Mouse (Mus musculus): ENCODE results near the gene Fnbp1l.

The Fnbp1l gene

DNA sequence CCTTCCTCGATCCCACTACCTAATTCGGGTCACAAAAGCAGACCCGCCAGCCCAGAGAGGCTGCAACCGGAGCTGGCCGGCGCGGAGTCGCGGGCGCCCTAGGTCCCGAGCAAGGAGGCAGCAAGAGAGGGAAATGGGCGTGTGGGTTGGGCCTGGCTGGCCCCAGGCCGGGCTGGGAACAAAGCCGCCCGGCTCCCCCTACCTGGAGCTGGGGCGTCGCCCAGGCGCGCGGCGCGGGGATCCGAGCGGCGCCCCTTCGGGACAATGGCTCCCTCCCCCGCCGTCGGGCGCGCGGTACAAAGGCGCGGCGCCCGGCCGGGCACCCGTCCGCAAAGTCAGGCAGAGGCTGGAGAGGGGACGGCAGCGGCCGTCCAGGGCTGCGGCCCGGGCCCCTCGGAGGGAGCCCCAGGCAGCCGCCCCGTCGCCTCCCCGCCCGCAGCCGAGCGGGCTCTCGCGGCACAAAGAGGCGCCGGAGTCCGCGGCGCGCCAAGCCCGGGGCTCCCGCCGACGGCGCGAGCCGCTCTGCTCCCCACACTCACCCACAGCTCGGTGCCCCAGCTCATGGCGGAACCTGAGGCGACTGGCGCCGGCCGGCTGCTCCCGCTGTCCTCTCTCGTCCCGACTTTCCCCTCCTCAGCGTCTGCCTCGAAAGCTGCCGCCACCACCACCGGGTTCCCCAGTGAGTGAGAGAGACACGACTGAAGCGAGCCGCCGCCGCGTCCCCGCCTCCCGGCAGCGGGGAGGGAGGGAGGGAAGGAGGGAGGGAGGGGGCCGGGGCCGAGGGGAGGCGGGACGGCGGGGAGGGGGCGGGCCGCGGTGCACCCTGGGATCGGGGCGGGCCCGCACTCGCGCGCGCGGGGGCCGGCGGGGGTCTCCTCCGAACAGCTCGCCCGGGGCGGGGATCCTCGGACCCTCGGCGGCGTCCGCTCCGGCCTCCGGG, at the start of gene Fnbp1l:
Gene Fnbp1l, minus strand, starts transcription at position 725 of the 940 bp plus-strand sequence.
- DNase-seq (ENCODE audit: low read depth), result peak; percentile 85

DNA sequence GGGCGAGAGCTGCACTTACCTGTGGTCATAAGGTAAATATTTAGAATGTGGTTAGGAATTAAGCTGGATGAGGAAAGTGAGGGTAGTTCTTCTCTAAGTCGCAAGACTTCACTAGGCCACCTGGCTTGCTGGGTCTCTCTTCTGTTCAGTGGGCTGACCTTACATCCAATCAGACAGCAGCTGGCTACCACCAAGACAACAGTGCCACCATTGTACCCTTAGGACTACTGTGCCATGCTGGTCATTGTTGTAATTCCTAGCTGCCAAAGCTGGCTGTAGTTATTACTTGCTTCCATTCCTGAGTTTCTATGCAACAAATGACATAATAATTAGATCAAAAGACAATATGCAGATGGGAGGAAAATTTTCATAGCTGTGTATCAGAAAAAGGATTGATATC, 41.3 kb upstream of the Fnbp1l start:
- no peak for DNase-seq (ENCODE audit: low read depth)

DNA sequence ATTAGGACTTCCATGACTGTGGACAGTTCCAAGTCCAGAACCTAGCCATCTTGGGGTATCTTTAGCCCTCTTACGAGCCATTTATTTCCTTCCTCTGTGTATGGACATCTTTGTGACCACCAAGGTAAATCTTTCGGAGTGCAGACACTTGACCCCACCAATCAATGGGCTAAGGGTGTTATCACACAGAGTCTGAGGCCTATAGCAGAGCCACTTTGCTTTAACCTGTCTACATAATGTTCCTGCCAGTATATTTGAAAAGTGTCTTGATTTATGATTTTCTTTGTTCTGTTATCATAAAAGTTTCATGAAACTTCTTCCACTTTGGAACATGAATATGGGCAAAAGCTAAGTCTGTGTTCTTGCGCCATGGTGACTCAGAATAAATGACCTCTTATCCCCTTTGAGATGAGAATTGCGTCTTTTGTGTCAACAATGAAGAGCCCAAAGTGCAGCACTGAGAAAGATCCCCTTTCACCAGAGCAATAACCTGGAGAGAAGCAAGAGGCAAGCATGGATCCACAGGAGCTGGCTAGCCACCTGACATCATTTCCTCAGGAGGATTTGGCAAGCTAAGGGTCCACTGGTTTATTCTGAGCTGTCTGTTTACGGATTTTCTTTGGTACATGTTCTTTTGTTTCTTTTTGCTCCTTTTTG, 39.9 kb upstream of the Fnbp1l start:
- DNase-seq (ENCODE audit: low read depth), result no peak

DNA sequence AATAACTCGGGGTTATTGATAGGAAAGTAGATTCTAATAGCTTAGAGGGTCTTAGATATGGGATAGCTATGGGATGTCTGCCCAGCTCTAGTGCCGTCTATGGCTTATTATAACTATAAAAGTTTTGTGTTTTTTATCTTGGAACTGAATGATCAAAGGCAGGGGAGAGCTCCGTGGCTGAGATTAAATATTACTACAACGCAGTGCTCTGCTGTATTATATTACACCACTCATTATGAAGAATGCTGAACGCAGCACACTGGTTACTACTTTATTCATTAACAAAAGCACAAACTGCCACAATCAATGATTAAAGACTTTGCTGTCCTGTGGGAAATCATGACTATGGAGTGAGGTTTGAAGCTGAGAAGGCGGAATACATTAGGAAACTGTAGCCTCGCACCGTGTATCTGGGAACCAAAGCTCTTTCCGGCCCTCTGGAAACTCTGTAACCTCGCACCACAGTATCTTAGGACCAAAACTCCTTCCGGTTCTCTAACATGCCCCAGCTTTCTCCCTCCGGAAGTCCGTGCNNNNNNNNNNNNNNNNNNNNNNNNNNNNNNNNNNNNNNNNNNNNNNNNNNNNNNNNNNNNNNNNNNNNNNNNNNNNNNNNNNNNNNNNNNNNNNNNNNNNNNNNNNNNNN, 27.8 kb upstream of the Fnbp1l start:
- no peak for DNase-seq (ENCODE audit: low read depth)

DNA sequence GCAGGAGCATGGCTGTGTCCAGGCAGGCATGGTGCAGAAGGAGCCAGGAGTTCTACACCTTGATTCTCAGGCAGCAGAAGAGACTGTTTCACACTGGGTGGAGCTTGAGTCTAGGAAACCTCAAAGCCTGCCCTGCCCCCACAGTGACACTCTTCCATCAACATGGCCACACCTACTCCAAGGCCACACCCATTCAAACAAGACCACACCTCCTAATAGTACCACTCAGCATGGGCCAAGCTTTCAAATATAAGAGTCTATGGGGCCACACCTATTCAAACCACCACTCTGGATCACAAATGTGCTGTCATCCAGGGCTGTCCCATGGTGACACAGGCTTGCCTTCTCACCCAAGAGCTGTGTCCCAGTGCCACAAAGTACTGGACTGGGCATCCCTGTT, 20.8 kb upstream of the Fnbp1l start:
- no peak for DNase-seq (ENCODE audit: low read depth)

DNA sequence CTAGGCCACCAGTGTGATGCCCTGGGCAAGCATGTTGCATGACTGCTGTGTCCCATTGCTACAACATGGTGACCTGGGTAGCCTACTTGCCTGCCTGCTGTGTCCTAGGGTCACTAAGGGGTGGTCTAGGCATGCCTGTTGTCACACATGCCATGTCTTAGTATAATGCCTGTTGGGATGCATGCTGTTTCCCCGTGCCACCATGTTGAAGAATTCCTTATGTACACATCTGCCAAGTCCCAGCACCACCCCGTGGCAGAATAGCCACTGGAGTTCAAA, 19.6 kb upstream of the Fnbp1l start:
- DNase-seq (ENCODE audit: low read depth), result no peak

DNA sequence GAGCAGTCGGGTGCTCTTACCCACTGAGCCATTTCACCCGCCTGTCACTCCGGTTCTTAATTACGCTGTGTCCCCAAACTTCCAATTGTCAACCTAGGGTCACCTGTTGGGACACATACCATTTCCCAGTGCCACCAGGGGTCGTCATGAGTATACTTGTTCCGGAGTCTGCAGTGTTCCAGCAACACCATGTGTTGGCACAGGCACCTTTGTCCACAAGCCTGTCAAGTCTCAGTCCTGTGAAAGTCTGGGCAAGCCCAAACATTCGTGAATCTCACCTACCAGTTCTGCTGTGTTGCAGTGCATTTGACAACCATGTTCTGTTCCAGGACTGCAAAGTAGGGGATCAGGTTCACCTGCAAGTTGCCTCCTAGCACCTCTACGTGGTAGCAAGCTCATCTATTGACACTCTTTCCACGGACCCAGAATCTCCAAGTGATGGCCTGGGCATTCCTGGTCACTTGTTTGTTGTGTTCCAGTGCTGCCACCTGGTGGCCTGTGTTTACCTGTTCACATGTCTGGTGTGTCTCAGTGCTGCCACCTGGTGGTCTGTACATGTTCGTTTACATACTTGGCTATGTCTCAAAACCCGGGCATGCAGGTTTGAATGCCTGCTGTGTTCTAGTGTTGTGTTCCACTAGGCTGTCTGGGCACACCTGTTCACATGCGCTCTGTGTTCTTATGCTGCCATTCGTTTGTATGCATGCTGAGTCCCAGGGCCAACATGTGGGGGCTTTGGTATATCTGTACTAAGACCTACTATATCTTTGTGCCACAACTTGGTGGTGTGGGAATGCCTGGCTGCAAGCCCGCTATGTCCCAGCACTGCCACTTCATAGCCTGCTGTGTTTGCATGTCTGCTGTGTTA, 19.0 kb upstream of the Fnbp1l start:
- DNase-seq (ENCODE audit: low read depth), result peak; percentile 100

DNA sequence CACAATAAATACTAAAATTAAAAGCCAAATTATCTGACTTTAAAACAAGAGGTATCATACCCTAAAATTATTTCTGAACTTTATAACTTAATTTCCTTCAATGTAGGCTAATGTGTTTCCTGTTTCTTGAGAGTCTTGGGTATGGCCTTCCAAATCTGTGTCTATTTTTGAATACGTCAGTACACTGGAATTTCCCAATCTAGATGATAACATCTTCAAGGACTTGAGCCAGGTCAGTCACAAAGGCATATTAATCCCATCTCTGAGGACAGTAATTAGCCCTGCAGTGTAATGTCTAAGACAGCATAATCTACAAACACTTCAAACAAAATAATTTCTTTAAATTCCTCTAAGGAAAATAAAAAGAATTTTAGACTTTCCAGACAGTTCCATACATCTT, 17.8 kb upstream of the Fnbp1l start:
- no peak for DNase-seq (ENCODE audit: low read depth)

DNA sequence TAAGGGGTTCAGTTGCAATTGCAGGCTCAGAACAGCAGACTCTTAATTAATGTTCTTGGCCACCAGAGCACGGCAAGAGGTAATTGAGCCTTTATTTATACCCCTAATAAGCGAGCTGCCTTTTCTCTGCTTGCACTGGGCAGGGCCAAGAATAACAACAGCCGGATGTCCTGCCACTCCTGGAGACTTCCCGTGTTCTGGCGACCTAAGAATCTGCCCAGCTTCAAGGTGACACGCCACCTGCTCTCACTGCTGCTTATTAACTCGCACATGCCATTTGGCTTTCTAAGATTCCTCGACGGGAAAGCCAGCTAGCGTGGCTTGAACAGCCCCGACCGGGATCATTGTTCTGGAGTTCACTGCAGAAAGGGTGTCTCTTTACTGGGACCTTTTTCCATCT, 15.7 kb upstream of the Fnbp1l start:
- DNase-seq (ENCODE audit: low read depth), result no peak

DNA sequence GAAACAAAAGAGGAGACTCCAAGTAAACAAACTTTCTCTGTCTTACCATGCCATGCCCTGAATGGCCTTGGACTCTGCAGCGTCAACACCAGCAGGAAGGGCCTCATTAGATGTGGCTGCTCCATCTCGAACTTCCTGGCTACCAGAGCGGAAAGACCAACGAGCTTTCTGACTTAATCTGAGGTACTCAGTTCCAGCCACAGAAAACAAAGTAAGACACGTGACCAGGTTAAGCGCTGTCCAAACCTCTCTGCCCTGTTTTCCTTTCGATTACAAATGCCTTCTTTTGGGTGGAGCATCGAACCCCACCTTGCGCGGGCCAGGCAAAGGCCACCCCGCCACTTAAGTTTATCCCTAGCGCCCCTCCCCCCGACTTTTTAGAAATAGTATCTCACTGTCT, 10.1 kb upstream of the Fnbp1l start:
- DNase-seq (ENCODE audit: low read depth), result no peak

DNA sequence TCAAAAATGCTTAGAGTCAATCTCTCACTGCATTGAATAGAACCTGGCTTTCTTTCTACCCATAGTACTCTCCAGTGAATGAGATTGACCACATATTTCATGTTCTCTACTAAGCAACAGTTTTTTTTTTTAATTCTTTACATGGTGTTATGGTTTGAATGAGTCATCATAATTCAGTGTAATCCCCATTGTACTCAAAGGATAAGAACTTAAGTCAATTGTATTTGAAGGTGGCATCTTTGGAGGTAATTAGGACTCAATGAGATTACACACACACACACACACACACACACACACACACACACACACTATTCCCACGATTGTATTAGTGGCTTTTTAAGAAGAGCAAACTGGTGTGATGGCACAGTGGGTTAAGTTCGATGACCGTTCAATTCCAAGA, 9.4 kb upstream of the Fnbp1l start:
- no peak for DNase-seq (ENCODE audit: low read depth)

DNA sequence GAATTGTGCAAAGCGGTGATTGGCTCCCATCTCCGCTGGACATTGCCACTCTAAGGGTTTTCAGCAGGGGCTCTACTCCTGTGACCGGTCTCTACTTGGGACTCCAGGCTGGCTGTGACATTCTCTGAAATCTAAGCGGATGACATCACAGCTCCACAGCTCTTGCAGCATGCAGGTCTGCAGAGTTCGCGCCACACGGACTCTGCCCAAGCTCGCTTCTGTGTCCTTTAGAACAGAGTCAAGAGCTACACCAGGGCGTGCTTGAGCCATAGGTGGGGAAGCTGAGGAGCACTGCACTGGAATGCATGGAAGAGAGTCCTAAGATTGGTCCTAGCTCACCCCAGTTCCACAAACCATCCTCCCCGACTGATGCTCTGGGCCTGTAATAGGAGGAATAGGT, 9.0 kb upstream of the Fnbp1l start:
- no peak for DNase-seq (ENCODE audit: low read depth)

DNA sequence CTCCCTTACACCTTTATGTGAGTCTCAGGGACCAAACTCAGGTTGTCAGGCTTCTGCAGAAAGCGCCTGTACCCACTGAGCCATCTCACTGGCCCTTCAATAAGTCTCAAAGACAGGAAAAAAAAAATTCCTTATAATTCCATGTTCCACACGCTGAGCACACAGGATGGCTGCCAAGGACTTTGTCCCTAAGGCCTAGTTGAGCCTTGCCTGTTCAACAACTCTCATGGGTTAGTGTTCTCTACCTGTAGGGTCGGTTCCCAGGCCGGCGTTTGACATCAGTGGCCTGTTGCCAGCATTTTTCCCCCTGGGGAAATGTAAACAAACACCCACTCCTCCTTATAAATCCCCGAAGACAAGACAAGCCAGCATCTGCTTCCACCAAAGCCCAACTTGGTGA, 8.3 kb upstream of the Fnbp1l start:
- DNase-seq (ENCODE audit: low read depth), result no peak

DNA sequence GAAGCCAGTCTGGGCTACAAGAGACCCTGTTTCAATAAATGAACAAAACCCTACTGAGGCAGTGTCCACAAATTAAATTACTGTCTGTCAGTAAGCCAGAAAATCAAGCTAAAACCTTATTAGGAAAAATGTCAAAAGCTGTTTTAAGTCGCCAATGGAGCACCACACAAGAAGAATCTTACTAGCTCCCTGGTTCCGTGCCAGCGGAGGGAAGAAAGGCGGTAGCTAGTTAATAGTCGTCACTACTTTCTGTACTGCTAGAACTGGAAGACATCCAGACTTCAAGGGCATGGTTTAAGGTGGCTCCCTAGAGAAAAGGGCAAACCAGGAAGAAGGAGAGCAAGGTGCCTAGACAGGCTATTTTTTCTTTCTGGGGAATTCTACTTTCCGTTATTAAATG, 5.1 kb upstream of the Fnbp1l start:
- DNase-seq (ENCODE audit: low read depth), result peak; percentile 49

DNA sequence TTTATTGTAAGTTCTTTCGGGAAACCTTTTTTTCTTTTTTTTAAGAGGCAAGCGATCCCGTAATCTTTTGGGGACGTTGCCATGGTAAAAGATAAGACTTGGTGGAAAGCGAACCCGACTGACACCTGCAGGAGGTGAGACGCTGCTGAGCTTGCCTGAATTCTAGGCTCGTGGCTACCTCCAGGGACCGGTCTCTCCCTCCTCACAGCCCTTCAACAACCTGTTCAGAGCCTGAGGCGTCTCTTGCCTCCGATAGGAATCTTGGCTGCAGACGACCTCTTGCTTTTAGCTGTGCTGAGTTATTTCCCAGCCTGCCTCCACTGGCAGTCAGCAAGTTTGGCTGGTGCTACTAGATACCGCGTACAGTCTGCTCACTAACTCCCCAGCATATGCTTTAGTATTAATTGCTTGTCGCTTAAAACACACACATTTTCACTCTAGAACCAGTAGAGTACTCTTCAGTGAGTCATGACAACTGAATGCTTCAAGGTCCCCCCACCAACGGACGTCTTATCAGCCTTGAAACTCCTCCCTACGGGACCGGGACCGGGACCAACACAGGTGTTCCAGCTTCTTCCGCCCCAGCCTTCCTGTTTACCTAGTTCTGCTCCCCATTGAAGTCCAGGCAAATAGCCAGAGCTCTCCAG, 893 bp upstream of the Fnbp1l start:
- DNase-seq (ENCODE audit: low read depth), result peak; percentile 66

DNA sequence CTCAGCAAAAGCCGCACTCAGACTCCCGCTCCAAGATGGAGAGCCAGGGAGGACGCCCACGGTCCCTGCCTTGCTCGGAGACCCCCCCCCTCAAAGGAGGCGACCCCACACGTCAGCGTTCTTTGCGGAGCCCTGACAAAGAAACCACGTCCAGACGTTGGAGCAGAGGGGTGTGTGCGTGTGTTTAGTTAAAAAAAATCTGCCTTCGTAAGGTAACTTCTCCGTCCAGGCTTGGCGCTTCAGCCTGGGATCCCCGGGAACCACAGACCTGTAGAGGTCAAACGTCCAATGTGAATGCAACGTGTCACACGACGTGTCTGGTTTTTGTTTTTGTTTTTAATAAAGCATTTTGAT, 393 bp upstream of the Fnbp1l start:
- DNase-seq (ENCODE audit: low read depth), result no peak

DNA sequence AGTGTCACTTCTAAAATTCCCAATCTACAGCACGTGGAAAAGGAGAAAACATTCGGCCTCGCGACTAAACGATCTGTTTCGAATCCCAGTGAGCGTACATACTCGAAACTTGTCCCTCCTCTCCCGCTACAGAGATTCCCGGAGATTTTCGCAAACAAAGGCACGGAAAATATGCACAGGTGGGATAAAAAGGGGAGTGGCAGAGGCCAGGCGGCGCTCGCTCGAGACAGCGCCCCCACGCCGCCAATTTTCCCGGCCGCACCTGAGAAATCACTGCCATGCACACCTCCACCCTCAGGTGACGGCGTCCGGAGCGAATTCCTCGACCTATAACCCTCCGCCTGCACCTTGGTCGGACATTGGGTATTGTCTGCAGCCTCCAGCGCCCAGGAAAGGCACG, 1.1 kb downstream of the Fnbp1l start:
- DNase-seq (ENCODE audit: low read depth), result peak; percentile 22

DNA sequence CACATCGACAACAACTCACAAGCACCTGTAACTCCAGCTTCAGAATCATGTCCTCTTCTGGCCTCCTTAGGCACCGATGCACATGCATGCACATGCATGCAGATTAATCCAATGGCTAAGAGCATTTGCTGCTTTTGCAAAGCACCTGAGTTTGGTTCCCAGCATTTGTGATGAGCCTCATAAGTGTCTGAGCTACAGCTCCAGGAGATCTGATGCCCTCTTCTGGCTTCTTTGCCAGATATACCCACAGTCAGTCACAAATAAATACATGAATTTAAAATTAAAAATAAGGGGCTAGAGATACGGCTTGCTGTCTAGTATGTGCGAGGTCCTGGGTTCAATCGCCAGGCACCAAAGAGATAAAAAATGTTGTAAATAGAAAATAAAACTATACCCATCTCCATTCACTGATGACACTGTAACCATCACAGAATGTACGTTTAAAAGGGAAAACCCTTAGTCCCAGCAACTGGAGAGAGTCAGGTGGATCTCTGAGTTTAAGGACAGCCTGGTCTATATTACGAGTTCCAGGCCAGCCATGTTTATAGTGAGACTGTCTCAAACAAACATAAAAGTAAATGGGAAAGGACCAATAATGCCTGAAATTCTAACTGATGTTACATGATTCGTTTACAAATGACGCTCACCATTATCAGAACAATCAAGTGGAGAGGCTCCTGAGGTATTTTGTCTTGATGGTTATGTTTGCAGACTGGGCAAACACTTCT, 1.7 kb downstream of the Fnbp1l start:
- DNase-seq (ENCODE audit: low read depth), result peak; percentile 52

DNA sequence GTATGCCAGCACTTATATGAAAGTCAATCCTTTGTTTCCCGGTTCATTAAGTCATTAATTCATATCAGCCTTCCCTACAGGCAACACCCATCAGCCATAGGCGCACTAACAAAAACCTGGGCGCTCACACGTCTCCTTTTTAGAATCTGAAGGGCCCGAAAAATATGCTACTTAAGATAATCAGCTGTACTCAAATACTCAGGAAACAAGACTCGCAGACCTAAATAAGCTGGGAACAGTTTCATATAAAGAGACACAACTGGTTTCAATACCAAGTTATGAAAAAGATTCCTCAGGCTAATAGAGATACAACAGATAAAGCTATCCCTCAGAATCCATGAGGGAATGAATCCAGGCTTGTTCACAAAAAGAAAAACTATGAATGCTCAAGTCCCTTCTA, 7.0 kb downstream of the Fnbp1l start:
- DNase-seq (ENCODE audit: low read depth), result no peak

DNA sequence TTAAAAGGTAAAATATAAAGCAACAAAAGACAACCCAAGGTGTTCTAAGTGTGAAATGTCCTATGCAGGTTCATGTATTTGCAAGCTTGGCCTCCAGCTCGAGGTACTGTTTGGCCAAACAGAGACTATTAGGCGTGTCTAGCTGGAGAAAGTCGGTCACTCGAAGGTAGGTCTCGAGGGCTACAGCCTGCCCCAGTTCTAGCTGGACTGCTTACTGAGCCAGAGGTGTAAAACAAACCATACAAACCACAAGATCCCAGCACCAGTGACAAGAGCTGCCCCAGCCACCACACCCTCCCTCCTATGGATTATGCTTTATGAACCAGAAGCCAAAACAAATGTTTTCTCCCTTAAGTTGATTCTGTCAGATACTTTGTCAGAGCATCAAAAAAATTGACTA, 7.8 kb downstream of the Fnbp1l start:
- DNase-seq (ENCODE audit: low read depth), result no peak

DNA sequence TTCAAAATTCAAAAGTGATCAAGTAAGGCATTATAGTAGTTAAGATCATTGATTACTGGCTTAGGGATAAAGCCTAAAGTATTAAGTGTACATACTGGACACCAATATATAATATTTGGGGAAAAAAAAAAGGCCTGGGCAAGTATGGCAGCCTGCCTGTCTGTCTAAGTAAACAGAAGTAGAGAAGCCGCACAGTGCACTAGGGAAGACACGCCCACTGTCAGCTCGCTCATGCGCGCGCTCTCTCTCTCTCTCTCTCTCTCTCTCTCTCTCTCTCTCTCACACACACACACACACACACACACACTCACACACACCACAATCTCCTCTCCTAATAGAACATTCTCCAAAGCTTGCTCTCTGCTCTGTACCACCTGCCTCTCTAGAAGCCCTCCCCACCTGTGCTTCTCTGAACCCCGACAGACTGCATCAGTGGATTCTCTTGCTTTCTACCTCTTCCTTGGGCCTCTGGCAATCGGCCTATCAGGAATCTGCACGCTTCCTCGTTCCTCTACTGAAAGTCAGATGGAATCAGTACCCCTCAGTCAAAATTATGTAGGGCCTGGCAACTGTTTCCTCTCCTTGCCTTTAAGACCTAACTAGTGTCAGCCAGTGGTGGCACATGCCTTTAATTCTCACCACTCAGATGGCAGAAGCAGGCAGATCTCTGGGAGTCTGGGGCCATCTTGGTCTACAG, 13.3 kb downstream of the Fnbp1l start:
- no peak for DNase-seq (ENCODE audit: low read depth)
